ENCODE assay signal across 8 mouse cellular contexts in the genomic region with DNA sequence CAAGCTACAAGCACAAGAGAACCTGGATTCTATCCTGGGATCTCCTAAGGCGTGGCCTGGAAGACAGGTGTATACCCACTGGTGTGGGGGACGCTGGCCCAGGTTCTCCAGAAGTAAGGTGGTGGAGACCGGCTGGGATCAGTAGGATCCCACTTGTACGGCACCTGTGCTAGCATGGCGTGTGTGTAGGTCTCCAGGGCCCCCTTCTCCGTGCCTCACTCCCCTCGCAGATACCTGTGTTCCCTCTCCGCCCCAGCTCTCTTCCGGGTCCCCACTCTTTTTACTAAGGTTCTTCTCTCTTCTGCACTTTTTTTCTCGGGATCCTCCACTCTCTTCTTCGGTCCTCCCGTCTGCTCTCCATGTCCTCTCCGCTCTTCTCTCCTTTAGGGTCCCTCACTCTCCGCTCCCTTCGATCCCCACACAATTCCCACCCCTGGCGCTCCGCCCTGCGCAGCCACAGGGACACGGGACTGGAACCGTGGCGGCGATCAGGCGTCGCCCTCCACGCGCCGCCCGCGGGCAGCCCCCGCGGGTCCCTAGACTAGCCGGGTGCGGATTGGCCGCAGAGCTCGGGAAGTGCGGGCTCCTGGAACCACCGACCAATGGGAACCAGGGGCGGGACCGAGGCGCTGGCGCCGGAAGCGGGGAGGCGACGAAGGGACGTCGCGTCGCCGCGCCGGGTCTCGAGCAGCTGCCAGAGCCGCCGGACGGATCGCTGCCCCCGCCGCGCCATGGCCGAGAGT. TPM values are rescaled to one million over a fixed set of nuclear protein-coding genes. Genes with fewer than 3 reads are reported as not detected.
DNase-seq lines count a peak whose midpoint lies in the region; ATAC-seq lines count a peak whose summit lies in the region.

A gene (plus strand): TSS at position 627 of the 743 bp plus-strand sequence.

- H3K4me1 ChIP-seq in embryonic facial prominence, embryonic 10.5 days, result peaks cover 27% of the 10 kb centered on the region
- peaks cover 18% of the 10 kb centered on the region for H3K4me1 ChIP-seq in intestine, embryonic 16.5 days (ENCODE audit: control insufficient read depth, insufficient read depth, low read length)

- no peaks in the 10 kb centered on the region for H3K27me3 ChIP-seq in embryonic facial prominence, embryonic 10.5 days (replicated peaks; ENCODE audit: low read depth, poor library complexity, severe bottlenecking)
- H3K27me3 ChIP-seq in intestine, embryonic 16.5 days (replicated peaks; ENCODE audit: control insufficient read depth, insufficient read depth, low read length), result no peaks in the 10 kb centered on the region

- peaks cover 30% of the 10 kb centered on the region for H3K36me3 ChIP-seq in embryonic facial prominence, embryonic 10.5 days (replicated peaks)
- H3K36me3 ChIP-seq in intestine, embryonic 16.5 days (ENCODE audit: control insufficient read depth, insufficient read depth, low read length), result peaks cover 3% of the 10 kb centered on the region; the same call in 1 of the 2 replicates

- no peaks in the 10 kb centered on the region for H3K9me3 ChIP-seq in embryonic facial prominence, embryonic 10.5 days
- no peaks in the 10 kb centered on the region for H3K9me3 ChIP-seq in intestine, embryonic 16.5 days (ENCODE audit: control insufficient read depth, low read length)

- H3K4me3 ChIP-seq in embryonic facial prominence, embryonic 10.5 days, result peak within 1 kb of the TSS; percentile 89
- peak within 1 kb of the TSS; percentile 96 for H3K4me3 ChIP-seq in intestine, embryonic 16.5 days (ENCODE audit: low read length)

- peak within 1 kb of the TSS; percentile 92 for H3K4me2 ChIP-seq in intestine, embryonic 16.5 days (ENCODE audit: low read depth, low read length)

- peak; percentile 89 for ATAC-seq in intestine, embryonic 16.5 days

- peak within 1 kb of the TSS; percentile 88 for H3K27ac ChIP-seq in embryonic facial prominence, embryonic 10.5 days (replicated peaks)
- peak within 1 kb of the TSS; percentile 87 for H3K27ac ChIP-seq in intestine, embryonic 16.5 days (ENCODE audit: low read length)

- peak within 1 kb of the TSS; percentile 95 for H3K9ac ChIP-seq in intestine, embryonic 16.5 days (ENCODE audit: low read depth, low read length)

- intact Hi-C loops in left cerebral cortex, postnatal 25 days (cut with DNase I), result no loop called here

- under 1% methylated on average over 61 of the region's 61 CpGs for WGBS in embryonic facial prominence, embryonic 10.5 days
- WGBS in intestine, embryonic 16.5 days, result under 1% methylated on average over 61 of the region's 61 CpGs

- peak; percentile 98 for DNase-seq in adrenal gland, postnatal 14 days
- DNase-seq in embryonic facial prominence, embryonic 10.5 days (ENCODE audit: low spot score), result peak; percentile 96
- no peak for DNase-seq in gonadal fat pad, adult 2 months (ENCODE audit: low read depth)
- DNase-seq in left cerebral cortex, postnatal 25 days (ENCODE audit: low spot score in 2 of 2), result peak; percentile 96 to 97
- DNase-seq in mesoderm, embryonic 11.5 days (ENCODE audit: low read depth, low spot score), result peak; percentile 94
- DNase-seq in right cerebral cortex, postnatal 25 days, result peak; percentile 96
- DNase-seq in urinary bladder, postnatal 36 days (ENCODE audit: low spot score in 2 of 2), result peak; percentile 90 to 94

RNA-seq across cellular contexts. Expression of the gene that starts here (rescaled TPM):
- 312 and 335 TPM in 2 replicates for total RNA-seq in adrenal gland, postnatal 14 days (2021)
- 310 and 316 TPM in 2 replicates for polyA plus RNA-seq in embryonic facial prominence, embryonic 10.5 days (2016; fragmentation: Nextera tagmentation; extraction: Ambion mirVana)
- polyA plus RNA-seq in gonadal fat pad, adult 2 months (2012; rRNA removed), result 115 and 139 TPM in 2 replicates
- polyA plus RNA-seq in intestine, embryonic 16.5 days (2015; fragmentation: Nextera tagmentation; extraction: Ambion mirVana), result 343 and 364 TPM in 2 replicates
- total RNA-seq in left cerebral cortex, postnatal 25 days (2021), result 100 to 1,000 TPM; 202 to 214 TPM
